Mouse (Mus musculus) lung, embryonic 16.5 days (tissue): Measurements from ENCODE around the gene 1700013H16Rik. TPM values are rescaled to one million over a fixed set of nuclear protein-coding genes. Genes with fewer than 3 reads are reported as not detected.

Experiments
- ATAC-seq: fragments of 200-750 bp; cut with Nextera tagmentation; 2 replicates; pipeline ENCODE4 v1.8.0; 2017; ENCODE audit warnings: low read depth, mild to moderate bottlenecking, moderate library complexity
- H3K27ac ChIP-seq: fragments of 300-500 bp; sonication (generic); 2 replicates; pipeline ENCODE4 v1.5.1; 2014; ENCODE audit warnings: mild to moderate bottlenecking, control low read depth, low read length
- H3K27me3 ChIP-seq: fragments of 300-500 bp; sonication (generic); 2 replicates; pipeline ENCODE4 v1.6.1; 2014; ENCODE audit warnings: low read depth, low read length, mixed read lengths; ENCODE audit not compliant: control insufficient read depth, insufficient read depth
- H3K36me3 ChIP-seq: fragments of 300-500 bp; sonication (generic); 2 replicates; pipeline ENCODE4 v1.6.1; 2014; ENCODE audit warnings: low read length; ENCODE audit not compliant: control insufficient read depth, insufficient read depth
- H3K4me1 ChIP-seq: fragments of 300-500 bp; sonication (generic); replicated peaks from 2 replicates; pipeline ENCODE4 v1.6.1; 2014; ENCODE audit warnings: low read length, mixed read lengths; ENCODE audit not compliant: control insufficient read depth, insufficient read depth
- H3K4me2 ChIP-seq: fragments of 300-500 bp; sonication (generic); 2 replicates; pipeline ENCODE4 v1.6.1; 2014; ENCODE audit warnings: low read depth, low read length, control low read depth
- H3K4me3 ChIP-seq: fragments of 300-500 bp; sonication (generic); 2 replicates; pipeline ENCODE4 v1.5.1; 2014; ENCODE audit warnings: mild to moderate bottlenecking, low read length, control low read depth
- H3K9ac ChIP-seq: fragments of 300-500 bp; sonication (generic); 2 replicates; pipeline ENCODE4 v1.6.1; 2014; ENCODE audit warnings: low read length, control low read depth
- H3K9me3 ChIP-seq: fragments of 300-500 bp; sonication (generic); 2 replicates; pipeline ENCODE4 v1.6.1; 2016; ENCODE audit warnings: low read length; ENCODE audit not compliant: control insufficient read depth
- WGBS: fragments of 180-500 bp; shearing (Covaris S2); extraction: QIAGEN DNeasy Blood & Tissue Kit; methylation state at CpG from one replicate; pipeline ENCODE4 v1.1.7; 2014; 5-methylcytosine and 5-hydroxymethylcytosine counted together
- polyA plus RNA-seq: library from polyadenylated mRNA; unstranded; fragments of >200 nt; fragmentation: Nextera tagmentation; extraction: Ambion mirVana; gene quantifications from 2 replicates; pipeline ENCODE4 v1.2.1, GENCODE M21; 2015

The 1700013H16Rik gene
- polyA plus RNA-seq, 1 experiment from 2014 or later: not detected

DNA sequence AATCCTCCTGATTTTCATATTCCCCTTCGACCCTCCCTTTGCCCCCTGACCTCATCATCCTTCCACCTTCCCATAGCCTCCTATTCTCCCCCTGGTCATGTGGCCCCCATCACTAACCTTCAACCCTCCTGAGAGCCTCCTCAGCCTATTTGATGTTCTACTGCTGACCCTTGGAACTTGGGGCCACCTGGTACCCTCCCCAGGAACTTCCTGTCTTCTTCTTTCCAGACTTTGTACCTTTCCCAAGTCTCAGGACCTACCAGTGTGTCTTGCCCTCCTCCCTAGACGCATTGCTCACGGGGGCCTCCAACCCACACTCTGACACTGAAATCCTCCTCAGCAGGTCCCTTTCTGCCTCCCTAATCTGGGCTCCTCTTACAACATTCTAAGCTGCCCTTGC, 55.0 kb downstream of the 1700013H16Rik start:
- H3K4me1 ChIP-seq: no peaks in the 10 kb centered on the region
- no peak overlapping the region for H3K9ac ChIP-seq
- H3K9me3 ChIP-seq: no peaks in the 10 kb centered on the region
- H3K27ac ChIP-seq: no peak overlapping the region
- H3K4me3 ChIP-seq: no peak overlapping the region
- WGBS: 66% methylated on average over 3 of the region's 3 CpGs
- H3K36me3 ChIP-seq: no peaks in the 10 kb centered on the region
- no peak overlapping the region for H3K4me2 ChIP-seq
- no peaks in the 10 kb centered on the region for H3K27me3 ChIP-seq
- no peak for ATAC-seq

DNA sequence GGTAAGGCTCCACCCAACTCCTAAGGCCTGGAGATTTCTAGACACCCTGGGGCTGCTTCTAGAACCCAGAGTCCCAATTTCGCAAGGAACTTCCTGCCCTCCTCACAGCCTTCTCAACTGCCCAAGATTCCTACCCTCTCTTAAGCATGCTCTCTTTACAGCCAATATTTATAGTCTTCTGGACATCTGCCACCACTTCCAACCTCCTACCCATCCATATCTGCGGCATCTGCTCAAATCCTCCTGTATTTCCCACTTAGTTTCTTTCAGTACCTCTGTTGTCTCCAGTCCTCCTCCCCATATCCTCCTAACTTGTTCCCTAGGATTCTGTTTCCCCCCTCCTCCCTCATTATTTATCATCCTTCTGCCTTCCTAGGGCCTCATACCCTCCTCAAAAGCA, 58.4 kb downstream of the 1700013H16Rik start:
- no peaks in the 10 kb centered on the region for H3K4me1 ChIP-seq
- WGBS: 80% methylated on average over 2 of the region's 2 CpGs
- no peak for ATAC-seq
- no peaks in the 10 kb centered on the region for H3K9me3 ChIP-seq
- H3K9ac ChIP-seq: no peak overlapping the region
- no peak overlapping the region for H3K4me2 ChIP-seq
- H3K4me3 ChIP-seq: no peak overlapping the region
- no peaks in the 10 kb centered on the region for H3K36me3 ChIP-seq
- no peak overlapping the region for H3K27ac ChIP-seq
- H3K27me3 ChIP-seq: no peaks in the 10 kb centered on the region

DNA sequence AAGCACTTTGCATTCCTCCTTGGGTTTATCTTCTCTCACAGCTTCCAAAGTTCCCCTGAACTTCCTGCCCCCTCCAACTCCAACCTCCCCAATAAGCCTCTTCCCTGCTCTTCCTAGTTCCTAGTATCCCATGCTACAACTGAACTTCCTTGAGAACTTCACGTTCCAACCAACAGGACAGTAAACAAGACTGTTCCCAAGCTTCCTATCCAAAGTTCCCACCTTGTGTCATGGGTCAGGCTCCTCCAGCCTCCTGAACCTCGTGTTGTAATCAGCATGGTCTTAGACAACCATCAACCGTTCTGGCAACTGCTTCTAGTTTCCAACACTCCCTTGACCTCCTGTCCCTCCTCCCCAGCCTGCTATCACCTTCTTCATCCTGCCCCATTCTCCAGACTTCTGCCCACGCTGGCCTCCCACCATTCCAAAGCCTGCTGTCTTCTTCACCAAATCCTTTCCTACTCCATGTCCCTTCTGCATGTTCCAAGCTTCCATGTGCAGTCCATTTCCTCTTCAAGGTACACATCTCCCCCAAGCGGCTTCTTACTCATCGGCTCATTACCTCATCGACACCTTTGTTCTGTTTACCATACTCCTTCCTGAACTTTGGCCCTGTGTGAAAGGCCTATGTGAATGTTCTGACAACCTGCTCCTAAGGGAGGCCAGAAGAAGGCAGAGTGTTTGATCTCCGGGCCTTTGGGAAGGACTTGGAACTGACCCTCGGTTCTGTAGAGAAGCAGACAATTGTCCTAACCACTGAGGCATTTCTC, 63.4 kb downstream of the 1700013H16Rik start:
- Histone ChIP-seq H3K9ac (no peak overlapping the region), H3K4me2 (no peak overlapping the region), H3K4me3 (no peak overlapping the region), H3K4me1 (no peaks in the 10 kb centered on the region), H3K27me3 (no peaks in the 10 kb centered on the region), H3K27ac (no peak overlapping the region), H3K36me3 (no peaks in the 10 kb centered on the region), H3K9me3 (no peaks in the 10 kb centered on the region)
- no peak for ATAC-seq
- WGBS: 69% methylated on average over 9 of the region's 9 CpGs

DNA sequence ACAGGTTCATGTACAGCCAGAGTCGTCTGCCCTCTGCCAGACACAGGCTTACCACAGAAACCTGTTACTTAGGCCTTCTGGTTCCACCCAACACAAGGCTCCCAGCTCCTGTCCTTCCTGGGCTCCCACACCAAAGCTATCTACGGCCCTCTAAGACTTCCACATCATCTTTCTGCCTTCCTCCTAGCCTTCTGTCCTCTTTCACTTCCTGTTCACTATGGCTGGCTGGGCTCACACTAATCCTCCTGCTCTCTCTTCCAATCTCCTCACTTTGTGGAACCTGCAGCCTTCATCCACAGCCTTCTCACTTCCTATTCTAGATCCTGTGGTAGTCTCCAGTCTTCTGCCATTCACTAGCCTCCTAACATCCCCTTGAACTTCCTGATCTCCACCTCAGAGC, 64.5 kb downstream of the 1700013H16Rik start:
- no peaks in the 10 kb centered on the region for H3K4me1 ChIP-seq
- no peak overlapping the region for H3K4me3 ChIP-seq
- no peak overlapping the region for H3K4me2 ChIP-seq
- no peaks in the 10 kb centered on the region for H3K27me3 ChIP-seq
- H3K36me3 ChIP-seq: no peaks in the 10 kb centered on the region
- no peaks in the 10 kb centered on the region for H3K9me3 ChIP-seq
- 61% methylated on average over 2 of the region's 2 CpGs for WGBS
- no peak overlapping the region for H3K27ac ChIP-seq
- no peak for ATAC-seq
- H3K9ac ChIP-seq: no peak overlapping the region

Other genes starting within 250 kb of the 1700013H16Rik start
- gene Rtl8c, start 149.8 kb downstream of the 1700013H16Rik start, polyA plus RNA-seq: 37.7 and 38.0 TPM in 2 replicates
- not detected in 2 replicates for gene Gm14597, start 148.9 kb downstream of the 1700013H16Rik start, polyA plus RNA-seq
- gene Rtl8a, start 114.1 kb downstream of the 1700013H16Rik start, polyA plus RNA-seq: 91.9 and 93.6 TPM in 2 replicates
- gene Rtl8b, start 87.4 kb downstream of the 1700013H16Rik start, polyA plus RNA-seq: 73.3 and 75.5 TPM in 2 replicates
- gene 4930502E18Rik, start 33.0 kb downstream of the 1700013H16Rik start, polyA plus RNA-seq: not detected in 2 replicates
- not detected in 2 replicates for gene Zfp36l3, start 18.6 kb upstream of the 1700013H16Rik start, polyA plus RNA-seq
- 1.5 and 1.6 TPM in 2 replicates for gene Xlr, start 39.9 kb upstream of the 1700013H16Rik start, polyA plus RNA-seq